Mouse (Mus musculus): ENCODE data around the gene Fam198b.

GRCm38 (mm10) chr3:79970070-79970469, 85.7 kb downstream of the Fam198b start:
- no peak for TF ChIP-seq POLR2A (IDR thresholded peaks at IDR 0.05; ENCODE audit: extremely low read depth, insufficient read depth, low read length)
- no peak for TF ChIP-seq CTCF (IDR thresholded peaks at IDR 0.05; ENCODE audit: low read depth, low read length)
